Mouse (Mus musculus) heart, embryonic 11.5 days (tissue): ENCODE measurements at regions not wholly inside any gene's neighbourhood (a gene's known extent, or its start where the extent isn't known, plus 50 kb on each side); places are given as distances from the start of the nearest gene placed in this dataset.

ENCODE experiments used
- ATAC-seq: fragments of 200-750 bp; cut with Nextera tagmentation; replicated peaks from 2 replicates; pipeline ENCODE4 v1.8.0; 2017; ENCODE audit warnings: moderate library complexity; ENCODE audit not compliant: insufficient number of reproducible peaks, low FRiP score, low TSS enrichment
- H3K27ac ChIP-seq: fragments of 300-500 bp; sonication (generic); 2 replicates; pipeline ENCODE4 v1.5.1; 2014; ENCODE audit warnings: mild to moderate bottlenecking, low read depth, low read length
- H3K27me3 ChIP-seq: fragments of 300-500 bp; sonication (generic); 2 replicates; pipeline ENCODE4 v1.6.1; 2014; ENCODE audit warnings: mild to moderate bottlenecking, low read length, mixed read lengths; ENCODE audit not compliant: control insufficient read depth, insufficient read depth
- H3K36me3 ChIP-seq: fragments of 300-500 bp; sonication (generic); 2 replicates; pipeline ENCODE4 v1.6.1; 2014; ENCODE audit warnings: mild to moderate bottlenecking, low read length, moderate library complexity, mixed read lengths; ENCODE audit not compliant: control insufficient read depth, insufficient read depth
- H3K4me1 ChIP-seq: fragments of 300-500 bp; sonication (generic); 2 replicates; pipeline ENCODE4 v1.6.1; 2014; ENCODE audit warnings: low read length; ENCODE audit not compliant: control insufficient read depth, insufficient read depth
- H3K4me2 ChIP-seq: fragments of 300-500 bp; sonication (generic); 2 replicates; pipeline ENCODE4 v1.6.1; 2014; ENCODE audit warnings: mild to moderate bottlenecking, moderate library complexity
- H3K4me3 ChIP-seq: fragments of 300-500 bp; sonication (generic); 2 replicates; pipeline ENCODE4 v1.5.1; 2014; ENCODE audit warnings: low read depth, low read length
- H3K9ac ChIP-seq: fragments of 300-500 bp; sonication (generic); 2 replicates; pipeline ENCODE4 v1.6.1; 2014; ENCODE audit warnings: mild to moderate bottlenecking, low read depth, low read length, moderate library complexity
- H3K9me3 ChIP-seq: fragments of 300-500 bp; sonication (generic); replicated peaks from 2 replicates; pipeline ENCODE4 v1.6.1; 2016; ENCODE audit warnings: low read length; ENCODE audit not compliant: control insufficient read depth
- WGBS: fragments of 180-500 bp; shearing (Covaris S2); extraction: QIAGEN DNeasy Blood & Tissue Kit; methylation state at CpG from one replicate; pipeline ENCODE4 v1.1.7; 2014; ENCODE audit not compliant: insufficient replicate concordance; 5-methylcytosine and 5-hydroxymethylcytosine counted together

GRCm38 (mm10) chr2:160000449-160000848 is 333.5 kb downstream of the Gm826 start:
- Histone ChIP-seq H3K4me1 (no peaks in the 10 kb centered on the region), H3K36me3 (no peaks in the 10 kb centered on the region), H3K27me3 (no peaks in the 10 kb centered on the region), H3K9ac (no peak overlapping the region), H3K27ac (no peak overlapping the region), H3K9me3 (no peaks in the 10 kb centered on the region), H3K4me2 (no peak overlapping the region), H3K4me3 (no peak overlapping the region)
- no peak for ATAC-seq
- whole genome bisulfite sequencing: 62% methylated on average over 4 of the region's 4 CpGs

DNA sequence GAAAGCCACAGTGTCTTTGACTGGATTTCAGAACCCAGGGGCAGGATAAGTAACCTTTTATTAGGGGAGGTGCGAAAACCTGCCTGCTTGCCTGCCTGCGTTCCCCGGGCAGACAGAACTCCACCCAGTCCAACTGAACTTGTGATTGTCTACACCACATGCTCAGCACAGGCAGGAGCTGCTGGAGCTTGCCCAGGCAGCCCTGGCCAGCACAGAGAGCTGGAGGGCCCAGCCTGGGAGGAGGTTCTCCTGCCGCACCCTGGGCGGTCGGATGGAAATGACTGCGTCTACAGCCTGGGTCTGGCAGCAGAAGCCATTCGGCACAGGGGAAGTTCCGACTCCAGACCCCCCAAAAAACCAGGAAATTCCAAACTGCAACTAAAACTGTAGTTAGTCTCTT is 336.6 kb downstream of the Gm826 start:
- WGBS: 79% methylated on average over 9 of the region's 9 CpGs
- H3K36me3 ChIP-seq: no peaks in the 10 kb centered on the region
- no peaks in the 10 kb centered on the region for H3K27me3 ChIP-seq
- H3K9me3 ChIP-seq: no peaks in the 10 kb centered on the region
- no peak overlapping the region for H3K4me3 ChIP-seq
- no peaks in the 10 kb centered on the region for H3K4me1 ChIP-seq
- no peak overlapping the region for H3K9ac ChIP-seq
- H3K4me2 ChIP-seq: no peak overlapping the region
- ATAC-seq: no peak
- no peak overlapping the region for H3K27ac ChIP-seq

DNA sequence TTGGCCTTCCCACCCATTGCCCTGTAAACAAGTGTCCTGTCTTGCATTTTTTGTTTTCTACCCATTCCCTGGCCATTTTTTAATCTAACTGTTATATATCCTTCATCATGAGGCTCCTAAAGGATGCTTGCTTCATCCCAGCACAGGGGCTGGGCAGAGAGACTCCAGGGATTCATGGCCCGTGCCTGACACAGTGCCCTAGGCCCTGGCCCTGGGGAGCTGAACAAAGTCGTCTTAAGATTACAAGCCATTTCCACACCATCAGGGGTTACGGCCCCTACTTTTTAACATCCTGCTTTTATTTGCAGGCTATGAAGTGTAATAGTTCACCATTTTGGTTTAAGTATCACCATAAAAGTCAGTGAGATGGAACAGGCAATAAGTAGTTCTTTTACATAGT is 339.5 kb downstream of the Gm826 start:
- H3K36me3 ChIP-seq: no peaks in the 10 kb centered on the region
- ATAC-seq: no peak
- no peak overlapping the region for H3K27ac ChIP-seq
- H3K27me3 ChIP-seq: no peaks in the 10 kb centered on the region
- no peak overlapping the region for H3K9ac ChIP-seq
- H3K9me3 ChIP-seq: no peaks in the 10 kb centered on the region
- WGBS: 72% methylated on average over 3 of the region's 3 CpGs
- no peak overlapping the region for H3K4me3 ChIP-seq
- no peaks in the 10 kb centered on the region for H3K4me1 ChIP-seq
- H3K4me2 ChIP-seq: no peak overlapping the region

- Histone ChIP-seq H3K4me3 (no peak overlapping the region), H3K4me1 (0 out of 2 replicates have a peak, but pooled peaks cover 2% of the 10 kb centered on the region), H3K36me3 (no peaks in the 10 kb centered on the region), H3K9ac (no peak overlapping the region), H3K27ac (no peak overlapping the region), H3K9me3 (no peaks in the 10 kb centered on the region), H3K4me2 (no peak overlapping the region), H3K27me3 (no peaks in the 10 kb centered on the region)
- no peak for ATAC-seq
- 88% methylated on average over 7 of the region's 7 CpGs for WGBS
Measured at GRCm38 (mm10) chr2:159986719-159987118, 347.2 kb downstream of the Gm826 start.

GRCm38 (mm10) chr2:159981694-159982093 is 352.3 kb downstream of the Gm826 start:
- Histone ChIP-seq H3K9ac (no peak overlapping the region), H3K27me3 (no peaks in the 10 kb centered on the region), H3K4me3 (no peak overlapping the region), H3K36me3 (no peaks in the 10 kb centered on the region), H3K4me1 (0 out of 2 replicates have a peak, but pooled peaks cover 2% of the 10 kb centered on the region), H3K27ac (no peak overlapping the region), H3K4me2 (no peak overlapping the region), H3K9me3 (no peaks in the 10 kb centered on the region)
- ATAC-seq: no peak
- WGBS: 41% methylated on average over 3 of the region's 3 CpGs

GRCm38 (mm10) chr2:159950369-159950768 is 383.6 kb downstream of the Gm826 start:
- no peak for ATAC-seq
- 82% methylated on average over 1 of the region's 1 CpGs for WGBS
- Histone ChIP-seq H3K27ac (no peak overlapping the region), H3K4me3 (no peak overlapping the region), H3K9ac (no peak overlapping the region), H3K9me3 (no peaks in the 10 kb centered on the region), H3K4me1 (no peaks in the 10 kb centered on the region), H3K27me3 (no peaks in the 10 kb centered on the region), H3K36me3 (no peaks in the 10 kb centered on the region), H3K4me2 (no peak overlapping the region)

DNA sequence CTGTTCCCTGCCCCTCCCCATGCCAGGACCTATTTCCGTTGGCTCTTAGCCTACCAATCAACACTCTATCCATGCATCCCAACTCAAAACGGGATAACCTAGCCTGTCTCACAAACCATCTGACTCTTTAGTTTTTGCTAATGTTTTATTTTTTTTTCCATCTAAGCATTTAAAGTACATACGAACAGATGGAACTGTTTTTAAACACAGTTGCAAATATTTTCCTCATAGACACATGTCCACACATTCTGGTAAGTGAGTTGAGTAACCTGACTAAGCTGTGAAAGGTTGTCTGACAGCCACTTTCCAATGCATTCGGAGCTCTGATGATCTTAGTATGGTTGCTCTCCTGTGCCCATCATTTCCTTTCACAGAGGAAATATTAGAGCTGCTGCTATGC is 384.9 kb downstream of the Gm826 start:
- Histone ChIP-seq H3K4me2 (no peak overlapping the region), H3K27me3 (no peaks in the 10 kb centered on the region), H3K36me3 (no peaks in the 10 kb centered on the region), H3K4me3 (no peak overlapping the region), H3K9ac (no peak overlapping the region), H3K4me1 (no peaks in the 10 kb centered on the region), H3K27ac (no peak overlapping the region), H3K9me3 (no peaks in the 10 kb centered on the region)
- 76% methylated on average over 4 of the region's 4 CpGs for WGBS
- ATAC-seq: no peak

DNA sequence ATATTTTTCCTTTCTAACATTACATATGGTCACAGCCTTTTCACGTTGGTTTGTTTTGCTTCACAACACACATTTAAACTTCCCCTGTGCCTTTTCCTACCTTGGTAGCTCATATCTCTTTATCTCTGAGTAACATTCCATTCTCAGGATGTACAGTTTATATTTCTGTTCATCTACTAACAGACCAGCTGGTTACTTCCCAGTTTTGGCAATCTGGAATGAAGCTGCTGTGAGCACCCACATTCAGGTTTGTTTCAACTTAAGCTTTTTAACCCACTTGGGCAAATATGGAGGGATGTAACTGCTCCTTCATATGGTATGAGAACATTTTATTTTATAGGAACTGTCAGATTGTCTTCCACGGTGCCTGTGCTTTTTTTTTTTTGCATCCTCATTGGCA is 403.2 kb downstream of the Gm826 start:
- 71% methylated on average over 2 of the region's 2 CpGs for WGBS
- Histone ChIP-seq H3K36me3 (no peaks in the 10 kb centered on the region), H3K27ac (no peak overlapping the region), H3K4me1 (no peaks in the 10 kb centered on the region), H3K4me2 (no peak overlapping the region), H3K4me3 (no peak overlapping the region), H3K9ac (no peak overlapping the region), H3K9me3 (no peaks in the 10 kb centered on the region), H3K27me3 (no peaks in the 10 kb centered on the region)
- no peak for ATAC-seq

GRCm38 (mm10) chr2:159889701-159890100 is 444.3 kb downstream of the Gm826 start:
- Histone ChIP-seq H3K4me1 (no peaks in the 10 kb centered on the region), H3K36me3 (no peaks in the 10 kb centered on the region), H3K27ac (no peak overlapping the region), H3K4me2 (no peak overlapping the region), H3K9me3 (no peaks in the 10 kb centered on the region), H3K27me3 (no peaks in the 10 kb centered on the region), H3K9ac (no peak overlapping the region), H3K4me3 (no peak overlapping the region)
- no peak for ATAC-seq
- 54% methylated on average over 2 of the region's 2 CpGs for WGBS
